Comparison of ENCODE assay signal across 8 mouse cellular contexts in genomic region chr3:57575660-57576055, GRCm38 (mm10). TPM values are rescaled to one million over a fixed set of nuclear protein-coding genes. Genes with fewer than 3 reads are reported as not detected.
DNase-seq lines count a peak whose midpoint lies in the region; ATAC-seq and TF ChIP-seq lines count a peak whose summit lies in the region.

Gene Wwtr1 (minus strand): TSS chr3:57575910.

- H3K27me3 ChIP-seq in embryonic facial prominence, embryonic 12.5 days = no peaks in the 10 kb centered on the region
- no peaks in the 10 kb centered on the region for H3K27me3 ChIP-seq in limb, embryonic 13.5 days
- H3K27me3 ChIP-seq in midbrain, embryonic 14.5 days (ENCODE audit: control insufficient read depth, insufficient read depth, low read length) = no peaks in the 10 kb centered on the region; the same call in 1 of the 2 replicates

- no peaks in the 10 kb centered on the region for H3K4me1 ChIP-seq in bone marrow macrophage, adult 2 months (ENCODE audit: control insufficient read depth, insufficient read depth, low read length)
- peaks cover 19% of the 10 kb centered on the region for H3K4me1 ChIP-seq in embryonic facial prominence, embryonic 12.5 days
- H3K4me1 ChIP-seq in limb, embryonic 13.5 days = peaks cover 34% of the 10 kb centered on the region
- H3K4me1 ChIP-seq in midbrain, embryonic 14.5 days (ENCODE audit: control insufficient read depth, insufficient read depth, low read length) = no peaks in the 10 kb centered on the region

- peak; percentile 96 to 98 for DNase-seq in heart, adult 18-20 months
- DNase-seq in kidney, adult 8-10 months = peak; percentile 95 to 97
- peak; percentile 83 for DNase-seq in midbrain, embryonic 14.5 days
- peak; percentile 32 to 62 for DNase-seq in spleen, postnatal 4 days (ENCODE audit: low spot score in 2 of 2)

- H3K27ac ChIP-seq in bone marrow macrophage, adult 2 months (ENCODE audit: insufficient read depth, low read depth, low read length) = no peak within 1 kb of the TSS
- H3K27ac ChIP-seq in embryonic facial prominence, embryonic 12.5 days = peak within 1 kb of the TSS; percentile 93
- H3K27ac ChIP-seq in limb, embryonic 13.5 days = peak within 1 kb of the TSS; percentile 96
- H3K27ac ChIP-seq in midbrain, embryonic 14.5 days (replicated peaks; ENCODE audit: low read depth, low read length) = peak within 1 kb of the TSS; percentile 70

- H3K4me2 ChIP-seq in embryonic facial prominence, embryonic 12.5 days (replicated peaks) = peak within 1 kb of the TSS; percentile 92
- H3K4me2 ChIP-seq in limb, embryonic 13.5 days (replicated peaks) = peak within 1 kb of the TSS; percentile 82
- peak within 1 kb of the TSS; percentile 99 for H3K4me2 ChIP-seq in midbrain, embryonic 14.5 days (ENCODE audit: low read length)

- no peak for TF ChIP-seq CTCF in bone marrow macrophage, adult 2 months (IDR thresholded peaks at IDR 0.05; ENCODE audit: low read depth, low read length)

- peak within 1 kb of the TSS; percentile 44 for H3K4me3 ChIP-seq in bone marrow macrophage, adult 2 months (ENCODE audit: insufficient read depth, low read length)
- H3K4me3 ChIP-seq in embryonic facial prominence, embryonic 12.5 days = peak within 1 kb of the TSS; percentile 80
- H3K4me3 ChIP-seq in limb, embryonic 13.5 days = peak within 1 kb of the TSS; percentile 83
- peak within 1 kb of the TSS; percentile 68 for H3K4me3 ChIP-seq in midbrain, embryonic 14.5 days (replicated peaks; ENCODE audit: low read depth, low read length)

- no peaks in the 10 kb centered on the region for H3K9me3 ChIP-seq in embryonic facial prominence, embryonic 12.5 days
- H3K9me3 ChIP-seq in limb, embryonic 13.5 days = no peaks in the 10 kb centered on the region
- H3K9me3 ChIP-seq in midbrain, embryonic 14.5 days (ENCODE audit: control insufficient read depth, low read length) = no peaks in the 10 kb centered on the region

- no peaks in the 10 kb centered on the region for H3K36me3 ChIP-seq in embryonic facial prominence, embryonic 12.5 days
- H3K36me3 ChIP-seq in limb, embryonic 13.5 days = peaks cover 1% of the 10 kb centered on the region
- H3K36me3 ChIP-seq in midbrain, embryonic 14.5 days (ENCODE audit: control insufficient read depth, insufficient read depth, low read length) = no peaks in the 10 kb centered on the region

- peak within 1 kb of the TSS; percentile 74 for H3K9ac ChIP-seq in embryonic facial prominence, embryonic 12.5 days
- H3K9ac ChIP-seq in limb, embryonic 13.5 days = peak within 1 kb of the TSS; percentile 87
- H3K9ac ChIP-seq in midbrain, embryonic 14.5 days (replicated peaks; ENCODE audit: low read length) = peak within 1 kb of the TSS; percentile 56

- WGBS in embryonic facial prominence, embryonic 12.5 days = 1% methylated on average over 34 of the region's 36 CpGs
- WGBS in limb, embryonic 13.5 days = under 1% methylated on average over 34 of the region's 36 CpGs
- WGBS in midbrain, embryonic 14.5 days = under 1% methylated on average over 36 of the region's 36 CpGs

- no peak for TF ChIP-seq POLR2A in bone marrow macrophage, adult 2 months (IDR thresholded peaks at IDR 0.05; ENCODE audit: borderline replicate concordance, low read depth, low read length)

- peak; percentile 94 for ATAC-seq in embryonic facial prominence, embryonic 12.5 days (ENCODE audit: insufficient number of reproducible peaks, insufficient read depth, low FRiP score, low TSS enrichment)
- peak; percentile 96 for ATAC-seq in limb, embryonic 13.5 days (ENCODE audit: low FRiP score, low read depth)
- ATAC-seq in midbrain, embryonic 14.5 days (ENCODE audit: low FRiP score, low TSS enrichment) = peak; percentile 86
- ATAC-seq in inflammation-experienced regulatory T-cells, adult 6 months = no peak

RNA-seq across cellular contexts. Expression of gene Wwtr1, which starts in this region (rescaled TPM):
- 0.16 and 0.17 TPM in 2 replicates for polyA plus RNA-seq in bone marrow macrophage, adult 2 months (2012; ENCODE audit: insufficient read depth, insufficient read length, missing spikeins)
- polyA plus RNA-seq in embryonic facial prominence, embryonic 12.5 days (2016; fragmentation: Nextera tagmentation; extraction: Ambion mirVana) = 14.5 and 16.5 TPM in 2 replicates
- 10 to 100 TPM; 39.4 to 47.3 TPM for total RNA-seq in heart, adult 18-20 months (2021)
- 25.9 and 27.7 TPM in 2 replicates for polyA plus RNA-seq in limb, embryonic 13.5 days (2015; fragmentation: Nextera tagmentation; extraction: Ambion mirVana)
- 7.2 TPM in 2 replicates for polyA plus RNA-seq in midbrain, embryonic 14.5 days (2014; fragmentation: Nextera tagmentation; extraction: Ambion mirVana)
- polyA plus RNA-seq in inflammation-experienced regulatory T-cells, adult 6 months (2017; shearing (Covaris generic)) = under 1 TPM in 2 of 3 experiments, not detected in 1; 0.13 to 0.19 TPM

Comparison
In these comparisons a context has a peak if more than half of its experiments do, and no peak if none do; other contexts are left out.
1. DNase-seq: peak in every context shown above with its lines; median percentile 97 in heart, adult 18-20 months; 96 in kidney, adult 8-10 months; 83 in midbrain, embryonic 14.5 days; 47 in spleen, postnatal 4 days.